Comparison of ENCODE assay signal across 25 mouse cellular contexts in the genomic region with DNA sequence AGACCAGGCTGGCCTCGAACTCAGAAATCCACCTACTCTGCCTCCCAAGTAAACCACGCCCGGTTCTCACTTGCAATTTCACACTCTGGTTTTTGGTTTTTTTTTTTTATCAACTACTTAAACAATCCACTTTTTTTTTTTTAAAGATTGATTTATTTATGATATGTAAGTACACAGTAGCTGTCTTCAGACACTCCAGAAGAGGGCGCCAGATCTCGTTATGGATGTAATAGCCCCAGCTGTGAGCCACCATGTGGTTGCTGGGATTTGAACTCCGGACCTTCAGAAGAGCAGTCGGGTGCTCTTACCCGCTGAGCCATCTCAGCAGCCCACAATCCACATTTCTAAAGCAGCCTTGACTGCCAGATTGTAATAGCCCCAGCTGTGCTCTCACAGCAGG. TPM values are rescaled to one million over a fixed set of nuclear protein-coding genes. Genes with fewer than 3 reads are reported as not detected.
DNase-seq lines count a peak whose midpoint lies in the region; ATAC-seq and TF ChIP-seq lines count a peak whose summit lies in the region.
"Had no signal": no experiment of that assay in that cellular context is flagged by ENCODE, and none has a peak within 500 bp of the region (broad histone marks: within the 10 kb centered on the region; RNA-seq: fewer than 3 reads in every experiment).

No protein-coding gene starts in this region.

- WGBS in lung, postnatal 0 days = 81% methylated on average over 8 of the region's 8 CpGs
- WGBS in stomach, postnatal 0 days = 82% methylated on average over 8 of the region's 8 CpGs

- peak; percentile 29 for TF ChIP-seq CTCF in gastrocnemius, adult 2 months (IDR thresholded peaks at IDR 0.05)
- TF ChIP-seq CTCF in layer of hippocampus, adult 2 months (conservative IDR thresholded peaks at IDR 0.05) = peak; percentile 52
- peak; percentile 27; the same call in 1 of the 2 replicates for TF ChIP-seq CTCF in lung, postnatal 0 days (IDR thresholded peaks at IDR 0.05)
- TF ChIP-seq CTCF in stomach, postnatal 0 days (IDR thresholded peaks at IDR 0.05; ENCODE audit: low read depth) = peak; percentile 42

- H3K4me3 ChIP-seq in gastrocnemius, adult 2 months = no peak overlapping the region
- no peak overlapping the region for H3K4me3 ChIP-seq in layer of hippocampus, adult 2 months
- H3K4me3 ChIP-seq in lung, postnatal 0 days (ENCODE audit: low read depth, low read length) = no peak overlapping the region
- H3K4me3 ChIP-seq in stomach, postnatal 0 days (ENCODE audit: low read depth, low read length) = no peak overlapping the region
- H3K4me3 ChIP-seq: heart, embryonic 13.5 days; hindbrain, embryonic 10.5 days; liver, embryonic 13.5 days; lung, embryonic 15.5 days; megakaryocyte, embryonic 14.5 days; midbrain, embryonic 12.5 days; neural tube, embryonic 13.5 days had no signal

- ATAC-seq in lung, postnatal 0 days = no peak
- ATAC-seq in stomach, postnatal 0 days (ENCODE audit: low FRiP score, low TSS enrichment) = no peak
- no peak for ATAC-seq in erythroid progenitor cell, adult 5-6 weeks (replicated peaks; ENCODE audit: low FRiP score, poor library complexity, severe bottlenecking)
- ATAC-seq: forebrain, embryonic 14.5 days; hindbrain, embryonic 16.5 days had no signal

- no peaks in the 10 kb centered on the region for H3K9me3 ChIP-seq in lung, postnatal 0 days (ENCODE audit: low read length)
- no peaks in the 10 kb centered on the region for H3K9me3 ChIP-seq in stomach, postnatal 0 days (ENCODE audit: control insufficient read depth, low read length)
- H3K9me3 ChIP-seq: heart, embryonic 13.5 days; hindbrain, embryonic 10.5 days; liver, embryonic 13.5 days; lung, embryonic 15.5 days; megakaryocyte, embryonic 14.5 days; midbrain, embryonic 12.5 days; neural tube, embryonic 13.5 days had no signal

- no peaks in the 10 kb centered on the region for H3K4me1 ChIP-seq in lung, postnatal 0 days (ENCODE audit: insufficient read depth, low read depth, low read length)
- no peaks in the 10 kb centered on the region for H3K4me1 ChIP-seq in stomach, postnatal 0 days (replicated peaks; ENCODE audit: control insufficient read depth, insufficient read depth)
- H3K4me1 ChIP-seq: heart, embryonic 13.5 days; hindbrain, embryonic 10.5 days; liver, embryonic 13.5 days; lung, embryonic 15.5 days; midbrain, embryonic 12.5 days; neural tube, embryonic 13.5 days had no signal

- no peaks in the 10 kb centered on the region for H3K27me3 ChIP-seq in lung, postnatal 0 days (replicated peaks; ENCODE audit: insufficient read depth, low read length)
- no peaks in the 10 kb centered on the region for H3K27me3 ChIP-seq in stomach, postnatal 0 days (ENCODE audit: control insufficient read depth, insufficient read depth, low read length)
- H3K27me3 ChIP-seq: heart, embryonic 13.5 days; liver, embryonic 13.5 days; lung, embryonic 15.5 days; megakaryocyte, embryonic 14.5 days; midbrain, embryonic 12.5 days; neural tube, embryonic 13.5 days had no signal

- H3K27ac ChIP-seq in gastrocnemius, adult 2 months = no peak overlapping the region
- H3K27ac ChIP-seq in layer of hippocampus, adult 2 months = no peak overlapping the region
- H3K27ac ChIP-seq in lung, postnatal 0 days (ENCODE audit: low read length) = no peak overlapping the region
- H3K27ac ChIP-seq in stomach, postnatal 0 days (replicated peaks) = no peak overlapping the region
- H3K27ac ChIP-seq: heart, embryonic 13.5 days; hindbrain, embryonic 10.5 days; liver, embryonic 13.5 days; lung, embryonic 15.5 days; midbrain, embryonic 12.5 days; neural tube, embryonic 13.5 days had no signal

- TF ChIP-seq EP300 in lung, postnatal 0 days (IDR thresholded peaks at IDR 0.05) = no peak
- no peak for TF ChIP-seq EP300 in stomach, postnatal 0 days (optimal IDR thresholded peaks at IDR 0.05)

- H3K4me2 ChIP-seq in lung, postnatal 0 days (replicated peaks; ENCODE audit: low read depth, low read length) = no peak overlapping the region
- no peak overlapping the region for H3K4me2 ChIP-seq in stomach, postnatal 0 days (replicated peaks; ENCODE audit: low read depth)
- H3K4me2 ChIP-seq: heart, embryonic 13.5 days; liver, embryonic 13.5 days; lung, embryonic 15.5 days; midbrain, embryonic 12.5 days; neural tube, embryonic 13.5 days had no signal

- no peak overlapping the region for H3K9ac ChIP-seq in lung, postnatal 0 days (replicated peaks; ENCODE audit: low read depth)
- H3K9ac ChIP-seq in stomach, postnatal 0 days (ENCODE audit: low read length) = no peak overlapping the region
- H3K9ac ChIP-seq: heart, embryonic 13.5 days; liver, embryonic 13.5 days; lung, embryonic 15.5 days; midbrain, embryonic 12.5 days; neural tube, embryonic 13.5 days had no signal

- intact Hi-C loops in gastrocnemius, adult 2 months (cut with DNase I) = no loop called here
- intact Hi-C loops in gastrocnemius, postnatal 14 days (cut with DNase I; ENCODE audit: low total_unique reads) = no loop called here

- DNase-seq in gastrocnemius, adult 2 months = no peak
- no peak for DNase-seq in gastrocnemius, postnatal 14 days
- DNase-seq in layer of hippocampus, adult 2 months (ENCODE audit: low spot score in 2 of 2) = no peak
- DNase-seq in layer of hippocampus, postnatal 14 days (ENCODE audit: low spot score in 2 of 2) = no peak
- DNase-seq in lung, postnatal 0 days (ENCODE audit: low spot score) = no peak
- DNase-seq in lung, postnatal 25 days (ENCODE audit: low spot score) = no peak
- no peak for DNase-seq in stomach, postnatal 0 days (ENCODE audit: low spot score)
- DNase-seq: adrenal gland, adult 8-10 months; cerebellum, adult 8-10 months; cerebellum, postnatal 36 days; gastrocnemius, postnatal 36 days; heart, postnatal 10 days; kidney, adult 11 months; layer of hippocampus, postnatal 36 days; liver, embryonic 13.5 days; lung, postnatal 4 days had no signal

- H3K36me3 ChIP-seq in lung, postnatal 0 days (ENCODE audit: insufficient read depth, low read length) = peaks cover 1% of the 10 kb centered on the region; the same call in 1 of the 2 replicates
- H3K36me3 ChIP-seq in stomach, postnatal 0 days (ENCODE audit: control insufficient read depth, insufficient read depth, low read length) = no peaks in the 10 kb centered on the region

RNA-seq across cellular contexts. Expression of gene Psmd12, which starts 23.5 kb away (rescaled TPM):
- 100 to 1,000 TPM; 105 to 106 TPM for total RNA-seq in gastrocnemius, adult 2 months (2021)
- 100 to 1,000 TPM; 105 to 106 TPM for total RNA-seq in gastrocnemius, postnatal 14 days (2021)
- total RNA-seq in layer of hippocampus, adult 2 months (2021) = 10 to 100 TPM; 65.9 to 69.3 TPM
- 10 to 100 TPM; 70.5 to 72.9 TPM for total RNA-seq in layer of hippocampus, postnatal 14 days (2021)
- polyA plus RNA-seq in lung, postnatal 0 days (2015; fragmentation: Nextera tagmentation; extraction: Ambion mirVana) = 92.6 TPM in 2 replicates
- 137 TPM in 2 replicates for polyA plus RNA-seq in stomach, postnatal 0 days (2015; fragmentation: Nextera tagmentation; extraction: Ambion mirVana)
- total RNA-seq in erythroid progenitor cell, adult 5-6 weeks (2015; ENCODE audit: low replicate concordance) = 34.0 and 44.0 TPM in 2 replicates
- 74.1 and 85.4 TPM in 2 replicates for total RNA-seq in erythroid progenitor cell, adult 5-6 weeks (2017; ENCODE audit: low replicate concordance)

RNA-seq across cellular contexts. Expression of gene Pitpnc1, which starts 32.3 kb away (rescaled TPM):
- total RNA-seq in gastrocnemius, adult 2 months (2021) = 100 to 1,000 TPM in 1 of 2 experiments, 10 to 100 TPM in 1; 59.4 to 114 TPM
- total RNA-seq in gastrocnemius, postnatal 14 days (2021) = 10 to 100 TPM; 57.4 to 66.8 TPM
- total RNA-seq in layer of hippocampus, adult 2 months (2021) = 10 to 100 TPM; 54.3 to 60.0 TPM
- 10 to 100 TPM; 50.5 to 72.8 TPM for total RNA-seq in layer of hippocampus, postnatal 14 days (2021)
- polyA plus RNA-seq in lung, postnatal 0 days (2015; fragmentation: Nextera tagmentation; extraction: Ambion mirVana) = 16.3 and 22.2 TPM in 2 replicates
- 5.0 and 5.1 TPM in 2 replicates for polyA plus RNA-seq in stomach, postnatal 0 days (2015; fragmentation: Nextera tagmentation; extraction: Ambion mirVana)
- total RNA-seq in erythroid progenitor cell, adult 5-6 weeks (2015; ENCODE audit: low replicate concordance) = 27.4 and 35.2 TPM in 2 replicates
- total RNA-seq in erythroid progenitor cell, adult 5-6 weeks (2017; ENCODE audit: low replicate concordance) = 14.7 and 21.9 TPM in 2 replicates

RNA-seq across cellular contexts. Expression of gene Helz, which starts 44.9 kb away (rescaled TPM):
- total RNA-seq in gastrocnemius, adult 2 months (2021) = 10 to 100 TPM; 16.2 to 21.1 TPM
- total RNA-seq in gastrocnemius, postnatal 14 days (2021) = 10 to 100 TPM; 14.0 to 17.3 TPM
- 10 to 100 TPM; 44.9 to 51.5 TPM for total RNA-seq in layer of hippocampus, adult 2 months (2021)
- total RNA-seq in layer of hippocampus, postnatal 14 days (2021) = 10 to 100 TPM; 36.6 to 41.4 TPM
- polyA plus RNA-seq in lung, postnatal 0 days (2015; fragmentation: Nextera tagmentation; extraction: Ambion mirVana) = 8.4 and 9.9 TPM in 2 replicates
- 5.3 TPM in 2 replicates for polyA plus RNA-seq in stomach, postnatal 0 days (2015; fragmentation: Nextera tagmentation; extraction: Ambion mirVana)
- total RNA-seq in erythroid progenitor cell, adult 5-6 weeks (2015; ENCODE audit: low replicate concordance) = 7.9 and 8.8 TPM in 2 replicates
- total RNA-seq in erythroid progenitor cell, adult 5-6 weeks (2017; ENCODE audit: low replicate concordance) = 7.3 and 8.0 TPM in 2 replicates
